Mouse (Mus musculus) kidney, embryonic 16.5 days (tissue): ENCODE data around the gene Olfr744. TPM values are rescaled to one million over a fixed set of nuclear protein-coding genes. Genes with fewer than 3 reads are reported as not detected.
"Not testable (repeated sequence)": the region's sequence is repeated elsewhere in the genome, so short reads cannot be mapped to it uniquely, and the experiment has no call there.

Source experiments
- ATAC-seq: fragments of 200-750 bp; cut with Nextera tagmentation; 2 replicates; pipeline ENCODE4 v1.8.0; 2017; ENCODE audit warnings: moderate TSS enrichment; ENCODE audit not compliant: low FRiP score, low TSS enrichment
- H3K27ac ChIP-seq: fragments of 300-500 bp; sonication (generic); 2 replicates; pipeline ENCODE4 v1.5.1; 2014; ENCODE audit warnings: low read length
- H3K27me3 ChIP-seq: fragments of 300-500 bp; sonication (generic); 2 replicates; pipeline ENCODE4 v1.6.1; 2014; ENCODE audit warnings: low read length, control low read depth, mixed read lengths; ENCODE audit not compliant: insufficient read depth
- H3K36me3 ChIP-seq: fragments of 300-500 bp; sonication (generic); 2 replicates; pipeline ENCODE4 v1.6.1; 2014; ENCODE audit warnings: low read length, control low read depth, mixed read lengths; ENCODE audit not compliant: insufficient read depth
- H3K4me1 ChIP-seq: fragments of 300-500 bp; sonication (generic); 2 replicates; pipeline ENCODE4 v1.6.1; 2014; ENCODE audit warnings: low read length, control low read depth, mixed read lengths; ENCODE audit not compliant: insufficient read depth
- H3K4me2 ChIP-seq: fragments of 300-500 bp; sonication (generic); replicated peaks from 2 replicates; pipeline ENCODE4 v1.6.1; 2014; ENCODE audit warnings: low read depth, low read length
- H3K4me3 ChIP-seq: fragments of 300-500 bp; sonication (generic); 2 replicates; pipeline ENCODE4 v1.5.1; 2014; ENCODE audit warnings: mild to moderate bottlenecking, low read length
- H3K9ac ChIP-seq: fragments of 300-500 bp; sonication (generic); replicated peaks from 2 replicates; pipeline ENCODE4 v1.6.1; 2014; ENCODE audit warnings: low read length
- H3K9me3 ChIP-seq: fragments of 300-500 bp; sonication (generic); 2 replicates; pipeline ENCODE4 v1.6.1; 2016; ENCODE audit warnings: low read length, control low read depth
- WGBS: fragments of 180-500 bp; shearing (Covaris S2); extraction: QIAGEN DNeasy Blood & Tissue Kit; methylation state at CpG from one replicate; pipeline ENCODE4 v1.1.7; 2014; 5-methylcytosine and 5-hydroxymethylcytosine counted together
- polyA plus RNA-seq: library from polyadenylated mRNA; unstranded; fragments of >200 nt; fragmentation: Nextera tagmentation; extraction: Ambion mirVana; gene quantifications from 2 replicates; pipeline ENCODE4 v1.2.1, GENCODE M21; 2015

The Olfr744 gene
- not detected in 2 replicates for polyA plus RNA-seq

- WGBS: 85% methylated on average over 2 of the region's 2 CpGs
- Histone ChIP-seq H3K4me3 (no peak within 1 kb of the TSS), H3K9ac (no peak within 1 kb of the TSS), H3K27me3 (no peaks in the 10 kb centered on the region), H3K36me3 (no peaks in the 10 kb centered on the region), H3K4me1 (no peaks in the 10 kb centered on the region), H3K27ac (no peak within 1 kb of the TSS), H3K9me3 (no peaks in the 10 kb centered on the region), H3K4me2 (no peak within 1 kb of the TSS)
- ATAC-seq: no peak
These were observed at the start of gene Olfr744 for GRCm38 (mm10) chr14:50614579-50614978. Gene Olfr744 (plus strand): TSS chr14:50614879.

- H3K4me3 ChIP-seq, H3K4me1 ChIP-seq, H3K27ac ChIP-seq, H3K4me2 ChIP-seq, H3K9ac ChIP-seq, H3K36me3 ChIP-seq, H3K27me3 ChIP-seq, H3K9me3 ChIP-seq, ATAC-seq: not testable (repeated sequence)
- 67% methylated on average over 1 of the region's 1 CpGs for WGBS
These were observed 41.6 kb upstream of the Olfr744 start for GRCm38 (mm10) chr14:50573056-50573455.

GRCm38 (mm10) chr14:50639088-50639487 is 24.4 kb downstream of the Olfr744 start, which contains the start of gene Olfr745:
Gene Olfr745 (plus strand): TSS chr14:50639388.
- Histone ChIP-seq H3K9ac (no peak within 1 kb of the TSS), H3K36me3 (no peaks in the 10 kb centered on the region), H3K27me3 (no peaks in the 10 kb centered on the region), H3K27ac (no peak within 1 kb of the TSS), H3K4me2 (no peak within 1 kb of the TSS), H3K9me3 (no peaks in the 10 kb centered on the region), H3K4me1 (no peaks in the 10 kb centered on the region), H3K4me3 (no peak within 1 kb of the TSS)
- no peak for ATAC-seq
- 88% methylated on average over 2 of the region's 2 CpGs for WGBS

GRCm38 (mm10) chr14:50646783-50647182 is 32.1 kb downstream of the Olfr744 start, which contains the start of gene Olfr746:
Gene Olfr746 (plus strand): TSS chr14:50647083.
- Histone ChIP-seq H3K4me1 (no peaks in the 10 kb centered on the region), H3K9me3 (no peaks in the 10 kb centered on the region), H3K27me3 (no peaks in the 10 kb centered on the region), H3K4me3 (no peak within 1 kb of the TSS), H3K27ac (no peak within 1 kb of the TSS), H3K36me3 (no peaks in the 10 kb centered on the region), H3K9ac (no peak within 1 kb of the TSS), H3K4me2 (no peak within 1 kb of the TSS)
- ATAC-seq: no peak

Other genes starting within 250 kb of the Olfr744 start
- not detected in 2 replicates for gene Olfr736, start 233.7 kb upstream of the Olfr744 start, polyA plus RNA-seq
- gene Olfr738, start 207.3 kb upstream of the Olfr744 start, polyA plus RNA-seq: not detected in 2 replicates
- not detected in 2 replicates for gene Olfr739, start 196.3 kb upstream of the Olfr744 start, polyA plus RNA-seq
- gene Olfr740, start 169.3 kb upstream of the Olfr744 start, polyA plus RNA-seq: not detected in 2 replicates
- gene Olfr741, start 142.1 kb upstream of the Olfr744 start, polyA plus RNA-seq: not detected in 2 replicates
- gene Olfr742, start 111.3 kb upstream of the Olfr744 start, polyA plus RNA-seq: not detected in 2 replicates
- not detected in 2 replicates for gene Olfr743, start 93.0 kb upstream of the Olfr744 start, polyA plus RNA-seq
- gene Olfr745, start 24.5 kb downstream of the Olfr744 start, polyA plus RNA-seq: not detected in 2 replicates
- gene Olfr746, start 32.2 kb downstream of the Olfr744 start, polyA plus RNA-seq: not detected in 2 replicates
- not detected in 2 replicates for gene Olfr747, start 78.3 kb downstream of the Olfr744 start, polyA plus RNA-seq
- not detected in 2 replicates for gene Olfr748, start 92.5 kb downstream of the Olfr744 start, polyA plus RNA-seq
- gene Olfr749, start 130.2 kb downstream of the Olfr744 start, polyA plus RNA-seq: not detected in 2 replicates
- 80.8 and 83.9 TPM in 2 replicates for gene Ttc5, start 170.6 kb downstream of the Olfr744 start, polyA plus RNA-seq
- not detected in 2 replicates for gene Ccnb1ip1, start 192.9 kb downstream of the Olfr744 start, polyA plus RNA-seq
- 61.8 and 70.2 TPM in 2 replicates for gene Parp2, start 193.0 kb downstream of the Olfr744 start, polyA plus RNA-seq